Mouse (Mus musculus): ENCODE measurements around the gene Tekt1. TPM values are rescaled to one million over a fixed set of nuclear protein-coding genes. Genes with fewer than 3 reads are reported as not detected.
"Not testable (repeated sequence)": the region's sequence is repeated elsewhere in the genome, so short reads cannot be mapped to it uniquely, and the experiment has no call there.

Tekt1 gene
- polyA plus RNA-seq, 1 experiment from 2014 or later: 5.4 TPM

GRCm38 (mm10) chr11:72349016-72349415 is 13.2 kb downstream of the Tekt1 start:
- DNase-seq (ENCODE audit: low spot score): no peak
- H3K36me3 ChIP-seq: no peaks in the 10 kb centered on the region

GRCm38 (mm10) chr11:72348563-72348962 is 13.7 kb downstream of the Tekt1 start:
- no peaks in the 10 kb centered on the region for H3K36me3 ChIP-seq
- no peak overlapping the region for H3K4me3 ChIP-seq
- peaks cover 18% of the 10 kb centered on the region; the same call in 1 of the 2 replicates for H3K4me1 ChIP-seq
- H3K27ac ChIP-seq: no peak overlapping the region
- DNase-seq (ENCODE audit: low spot score): no peak
- H3K27me3 ChIP-seq (ENCODE audit: low read depth, poor library complexity, severe bottlenecking): no peaks in the 10 kb centered on the region
- WGBS: 57% methylated on average over 10 of the region's 10 CpGs
- H3K9me3 ChIP-seq (replicated peaks): no peaks in the 10 kb centered on the region

More at GRCm38 (mm10) chr11:72349016-72349415, 13.2 kb downstream of the Tekt1 start:
- Histone ChIP-seq H3K27ac (no peak overlapping the region), H3K4me1 (peaks cover 17% of the 10 kb centered on the region; the same call in 1 of the 2 replicates), H3K9me3 (replicated peaks) (no peaks in the 10 kb centered on the region), H3K27me3 (ENCODE audit: low read depth, poor library complexity, severe bottlenecking) (no peaks in the 10 kb centered on the region), H3K4me3 (no peak overlapping the region)
- WGBS: 57% methylated on average over 8 of the region's 8 CpGs

GRCm38 (mm10) chr11:72344486-72344885 is 17.8 kb downstream of the Tekt1 start:
- Histone ChIP-seq H3K4me1 (peaks cover 15% of the 10 kb centered on the region; the same call in 1 of the 2 replicates), H3K9me3 (replicated peaks) (no peaks in the 10 kb centered on the region), H3K27ac (no peak overlapping the region), H3K27me3 (ENCODE audit: low read depth, poor library complexity, severe bottlenecking) (no peaks in the 10 kb centered on the region), H3K4me3 (no peak overlapping the region), H3K36me3 (no peaks in the 10 kb centered on the region)
- 91% methylated on average over 11 of the region's 11 CpGs for WGBS
- no peak for DNase-seq (ENCODE audit: low spot score)

GRCm38 (mm10) chr11:72343904-72344303 is 18.3 kb downstream of the Tekt1 start:
- no peak overlapping the region for H3K27ac ChIP-seq
- H3K36me3 ChIP-seq: no peaks in the 10 kb centered on the region
- H3K4me1 ChIP-seq: peaks cover 13% of the 10 kb centered on the region; the same call in 1 of the 2 replicates
- 23% methylated on average over 8 of the region's 8 CpGs for WGBS
- no peak overlapping the region for H3K4me3 ChIP-seq
- H3K9me3 ChIP-seq (replicated peaks): no peaks in the 10 kb centered on the region
- DNase-seq (ENCODE audit: low spot score): peak; percentile 66
- no peaks in the 10 kb centered on the region for H3K27me3 ChIP-seq (ENCODE audit: low read depth, poor library complexity, severe bottlenecking)

- not testable (repeated sequence) for H3K36me3 ChIP-seq; H3K4me3 ChIP-seq; H3K27me3 ChIP-seq (ENCODE audit: low read depth, poor library complexity, severe bottlenecking); H3K9me3 ChIP-seq (replicated peaks); DNase-seq (ENCODE audit: low spot score); H3K27ac ChIP-seq
- 93% methylated on average over 5 of the region's 5 CpGs for WGBS
- H3K4me1 ChIP-seq: peaks cover 11% of the 10 kb centered on the region; the same call in 1 of the 2 replicates
These were observed 19.0 kb downstream of the Tekt1 start for GRCm38 (mm10) chr11:72343238-72343625.

GRCm38 (mm10) chr11:72342549-72343237 is 19.5 kb downstream of the Tekt1 start:
- no peak overlapping the region for H3K27ac ChIP-seq
- H3K36me3 ChIP-seq: no peaks in the 10 kb centered on the region
- no peak overlapping the region for H3K4me3 ChIP-seq
- peaks cover 12% of the 10 kb centered on the region; the same call in 1 of the 2 replicates for H3K4me1 ChIP-seq
- peak; percentile 67 for DNase-seq (ENCODE audit: low spot score)
- no peaks in the 10 kb centered on the region for H3K27me3 ChIP-seq (ENCODE audit: low read depth, poor library complexity, severe bottlenecking)
- WGBS: 11% methylated on average over 7 of the region's 7 CpGs
- H3K9me3 ChIP-seq (replicated peaks): no peaks in the 10 kb centered on the region

GRCm38 (mm10) chr11:72339716-72340115 is 22.5 kb downstream of the Tekt1 start:
- Histone ChIP-seq H3K27ac (no peak overlapping the region), H3K4me3 (no peak overlapping the region), H3K4me1 (peaks cover 12% of the 10 kb centered on the region; the same call in 1 of the 2 replicates), H3K36me3 (no peaks in the 10 kb centered on the region), H3K9me3 (replicated peaks) (no peaks in the 10 kb centered on the region), H3K27me3 (ENCODE audit: low read depth, poor library complexity, severe bottlenecking) (no peaks in the 10 kb centered on the region)
- no peak for DNase-seq (ENCODE audit: low spot score)
- 92% methylated on average over 4 of the region's 4 CpGs for WGBS

GRCm38 (mm10) chr11:72338437-72338871 is 23.8 kb downstream of the Tekt1 start:
- DNase-seq (ENCODE audit: low spot score): no peak
- 80% methylated on average over 5 of the region's 5 CpGs for WGBS
- no peaks in the 10 kb centered on the region for H3K9me3 ChIP-seq (replicated peaks)
- H3K27ac ChIP-seq: no peak overlapping the region
- no peak overlapping the region for H3K4me3 ChIP-seq
- H3K27me3 ChIP-seq (ENCODE audit: low read depth, poor library complexity, severe bottlenecking): no peaks in the 10 kb centered on the region
- no peaks in the 10 kb centered on the region for H3K36me3 ChIP-seq
- H3K4me1 ChIP-seq: peaks cover 5% of the 10 kb centered on the region; the same call in 1 of the 2 replicates

GRCm38 (mm10) chr11:72336726-72337125 is 25.5 kb downstream of the Tekt1 start:
- H3K36me3 ChIP-seq: no peaks in the 10 kb centered on the region
- H3K4me3 ChIP-seq: no peak overlapping the region
- no peaks in the 10 kb centered on the region for H3K9me3 ChIP-seq (replicated peaks)
- H3K27ac ChIP-seq: no peak overlapping the region
- DNase-seq (ENCODE audit: low spot score): no peak
- 85% methylated on average over 8 of the region's 8 CpGs for whole genome bisulfite sequencing
- peaks cover 5% of the 10 kb centered on the region; the same call in 1 of the 2 replicates for H3K4me1 ChIP-seq
- H3K27me3 ChIP-seq (ENCODE audit: low read depth, poor library complexity, severe bottlenecking): no peaks in the 10 kb centered on the region

- no peak overlapping the region for H3K4me3 ChIP-seq
- no peaks in the 10 kb centered on the region for H3K36me3 ChIP-seq
- no peak overlapping the region for H3K27ac ChIP-seq
- no peak for DNase-seq (ENCODE audit: low spot score)
- peaks cover 5% of the 10 kb centered on the region; the same call in 1 of the 2 replicates for H3K4me1 ChIP-seq
- H3K9me3 ChIP-seq (replicated peaks): no peaks in the 10 kb centered on the region
- H3K27me3 ChIP-seq (ENCODE audit: low read depth, poor library complexity, severe bottlenecking): no peaks in the 10 kb centered on the region
- WGBS: 84% methylated on average over 4 of the region's 4 CpGs
These were observed 27.6 kb downstream of the Tekt1 start for GRCm38 (mm10) chr11:72334653-72335052.

GRCm38 (mm10) chr11:72332951-72333667 is 29.1 kb downstream of the Tekt1 start:
- WGBS: 84% methylated on average over 9 of the region's 9 CpGs
- no peaks in the 10 kb centered on the region for H3K27me3 ChIP-seq (ENCODE audit: low read depth, poor library complexity, severe bottlenecking)
- H3K27ac ChIP-seq: no peak overlapping the region
- DNase-seq (ENCODE audit: low spot score): no peak
- no peaks in the 10 kb centered on the region for H3K36me3 ChIP-seq
- H3K4me1 ChIP-seq: no peaks in the 10 kb centered on the region
- H3K4me3 ChIP-seq: no peak overlapping the region
- no peaks in the 10 kb centered on the region for H3K9me3 ChIP-seq (replicated peaks)

GRCm38 (mm10) chr11:72325701-72326100 is 36.5 kb downstream of the Tekt1 start:
- no peak overlapping the region for H3K4me3 ChIP-seq
- no peaks in the 10 kb centered on the region for H3K9me3 ChIP-seq (replicated peaks)
- no peaks in the 10 kb centered on the region for H3K4me1 ChIP-seq
- no peaks in the 10 kb centered on the region for H3K36me3 ChIP-seq
- WGBS: 84% methylated on average over 4 of the region's 4 CpGs
- DNase-seq (ENCODE audit: low spot score): no peak
- no peak overlapping the region for H3K27ac ChIP-seq
- no peaks in the 10 kb centered on the region for H3K27me3 ChIP-seq (ENCODE audit: low read depth, poor library complexity, severe bottlenecking)

- Histone ChIP-seq H3K9me3 (replicated peaks) (no peaks in the 10 kb centered on the region), H3K4me3 (no peak overlapping the region), H3K27me3 (ENCODE audit: low read depth, poor library complexity, severe bottlenecking) (no peaks in the 10 kb centered on the region), H3K27ac (no peak overlapping the region), H3K4me1 (no peaks in the 10 kb centered on the region), H3K36me3 (no peaks in the 10 kb centered on the region)
- no peak for DNase-seq (ENCODE audit: low spot score)
- WGBS: 70% methylated on average over 3 of the region's 3 CpGs
These were observed 37.8 kb downstream of the Tekt1 start for GRCm38 (mm10) chr11:72324431-72324830.
